Mouse (Mus musculus) liver, adult (tissue): ENCODE measurements around the gene Slain1.

Experiments used
- GATA4 ChIP-seq: IDR thresholded peaks from 2 replicates; pipeline ENCODE4 v1.6.1; 2014; ENCODE audit warnings: mild to moderate bottlenecking, low read length; ENCODE audit not compliant: insufficient replicate concordance

The Slain1 gene

DNA sequence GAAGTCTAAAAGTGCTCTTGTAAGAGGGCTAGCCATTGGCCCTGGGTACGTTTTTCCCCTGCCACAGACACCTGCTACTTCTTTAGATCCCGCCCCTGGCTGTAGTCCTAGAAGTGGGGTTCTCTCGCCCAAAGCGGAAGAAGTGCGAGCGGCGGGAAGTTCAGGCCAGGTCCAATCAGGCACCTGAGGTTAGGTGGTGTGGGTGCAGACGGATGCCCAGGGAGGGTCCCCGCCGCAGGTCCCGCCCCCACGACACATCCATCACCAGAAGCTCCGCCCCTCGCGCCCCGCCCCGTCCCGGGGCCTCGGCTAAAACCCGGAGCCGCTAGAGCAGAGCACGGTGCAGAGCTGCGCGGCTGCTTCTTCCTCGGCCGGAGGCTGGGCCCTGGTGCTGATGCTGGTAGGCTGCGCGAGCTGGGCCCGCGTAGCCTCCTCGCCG lies at the start of gene Slain1:
Gene Slain1, plus strand, starts transcription at position 333 of the 439 bp plus-strand sequence.
- no peak for TF ChIP-seq GATA4

GRCm38 (mm10) chr14:103608063-103608462 lies 42.0 kb upstream of the Slain1 start:
- TF ChIP-seq GATA4, result no peak

DNA sequence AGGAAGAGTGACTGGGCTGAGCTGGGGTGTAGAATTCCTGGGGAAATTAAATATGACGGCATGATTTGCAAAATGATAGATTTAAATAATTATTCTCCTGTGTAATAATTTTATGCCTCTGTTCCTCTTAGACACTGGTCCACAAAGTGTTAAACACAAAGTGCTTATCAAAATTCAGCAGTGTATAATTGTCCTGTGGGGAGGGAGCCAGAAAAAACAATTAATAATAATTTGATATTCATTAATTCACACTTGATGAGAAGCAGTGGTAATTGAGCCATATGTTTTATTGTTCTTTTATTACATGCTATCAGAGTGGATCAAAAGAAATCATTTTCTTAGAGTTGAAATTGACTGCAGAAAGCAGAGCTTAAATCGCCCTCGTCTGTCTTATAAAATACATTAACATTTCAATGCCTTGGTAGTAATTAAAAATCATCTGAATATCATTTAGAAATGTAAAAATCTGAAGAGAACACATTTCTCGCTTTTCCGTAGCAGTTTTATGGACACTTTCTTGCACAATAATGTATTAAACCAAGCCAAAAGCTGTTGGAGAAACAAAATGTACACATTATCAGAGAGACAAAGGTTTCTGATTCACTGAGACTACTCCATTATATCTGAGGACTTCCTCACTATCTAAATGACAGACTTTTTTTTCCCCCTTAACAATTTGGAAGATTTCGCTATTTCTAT lies 36.3 kb upstream of the Slain1 start:
- no peak for TF ChIP-seq GATA4

DNA sequence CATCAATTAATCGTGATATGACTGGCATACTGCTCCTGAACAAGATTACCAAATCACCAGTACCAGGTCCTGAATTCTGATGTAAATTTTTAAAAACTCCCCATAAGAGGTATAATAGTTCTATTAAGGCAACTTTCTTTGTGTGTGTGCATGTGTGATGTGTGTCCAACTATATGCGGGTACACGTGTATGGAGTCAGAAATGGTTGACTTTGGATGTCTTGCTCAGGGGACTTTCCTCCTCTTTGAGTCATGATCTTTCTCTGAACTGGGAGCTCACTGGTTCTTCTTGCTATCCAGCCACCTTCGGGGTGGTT lies 35.8 kb upstream of the Slain1 start:
- no peak for TF ChIP-seq GATA4

- no peak for TF ChIP-seq GATA4
Observed at GRCm38 (mm10) chr14:103619756-103620155, 30.3 kb upstream of the Slain1 start.

- no peak for TF ChIP-seq GATA4
Observed at GRCm38 (mm10) chr14:103621207-103621606, 28.8 kb upstream of the Slain1 start.

GRCm38 (mm10) chr14:103626100-103626499 lies 23.9 kb upstream of the Slain1 start:
- no peak for TF ChIP-seq GATA4

- no peak for TF ChIP-seq GATA4
Observed at GRCm38 (mm10) chr14:103629639-103630364, 20.2 kb upstream of the Slain1 start.

DNA sequence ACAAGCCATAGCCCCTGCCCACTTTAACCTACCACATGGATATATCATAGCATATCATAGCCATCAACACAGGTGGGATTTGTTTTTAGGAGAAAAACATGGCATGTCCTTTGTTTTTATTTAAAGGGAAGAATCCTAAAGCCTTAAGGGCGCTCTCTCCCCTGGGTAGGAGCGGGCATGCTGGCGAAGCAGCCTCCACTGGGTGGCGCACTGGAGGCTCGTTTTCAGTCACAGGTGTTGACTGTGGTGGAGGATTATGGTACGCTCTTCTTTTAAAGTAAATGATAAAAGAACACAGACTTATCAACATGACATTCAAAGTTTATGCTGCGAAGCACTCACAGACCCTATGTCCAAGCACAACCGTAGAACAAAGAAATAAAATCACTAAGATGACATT lies 19.5 kb upstream of the Slain1 start:
- TF ChIP-seq GATA4, result no peak

DNA sequence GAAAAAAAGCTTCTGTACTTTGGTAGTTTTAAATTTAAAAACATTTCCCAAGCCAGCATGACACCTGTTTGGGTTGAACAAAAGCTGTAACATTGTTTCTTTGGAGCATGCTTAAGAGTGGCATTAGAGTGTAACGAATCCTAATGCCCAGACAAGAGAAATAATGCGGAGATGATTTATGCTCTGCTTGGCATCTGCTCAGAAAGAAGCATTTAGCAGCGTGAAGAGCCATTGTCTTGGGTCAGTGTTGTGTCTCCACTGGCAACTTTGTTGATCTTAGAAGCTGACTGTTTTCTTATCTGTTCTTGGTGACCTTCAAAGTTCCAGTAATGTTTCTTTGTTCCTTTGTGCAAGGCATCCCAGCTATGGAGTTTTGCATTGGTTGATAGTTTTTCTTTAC lies 6.1 kb upstream of the Slain1 start:
- no peak for TF ChIP-seq GATA4

GRCm38 (mm10) chr14:103647981-103648380 lies 2.0 kb upstream of the Slain1 start:
- no peak for TF ChIP-seq GATA4

GRCm38 (mm10) chr14:103648623-103649255 lies 1.3 kb upstream of the Slain1 start:
- TF ChIP-seq GATA4, result no peak

- TF ChIP-seq GATA4, result no peak
Observed at GRCm38 (mm10) chr14:103649302-103649701, 726 bp upstream of the Slain1 start.

GRCm38 (mm10) chr14:103650413-103651101 lies 529 bp downstream of the Slain1 start:
- no peak for TF ChIP-seq GATA4

- no peak for TF ChIP-seq GATA4
Observed at GRCm38 (mm10) chr14:103651106-103651505, 1.1 kb downstream of the Slain1 start.

DNA sequence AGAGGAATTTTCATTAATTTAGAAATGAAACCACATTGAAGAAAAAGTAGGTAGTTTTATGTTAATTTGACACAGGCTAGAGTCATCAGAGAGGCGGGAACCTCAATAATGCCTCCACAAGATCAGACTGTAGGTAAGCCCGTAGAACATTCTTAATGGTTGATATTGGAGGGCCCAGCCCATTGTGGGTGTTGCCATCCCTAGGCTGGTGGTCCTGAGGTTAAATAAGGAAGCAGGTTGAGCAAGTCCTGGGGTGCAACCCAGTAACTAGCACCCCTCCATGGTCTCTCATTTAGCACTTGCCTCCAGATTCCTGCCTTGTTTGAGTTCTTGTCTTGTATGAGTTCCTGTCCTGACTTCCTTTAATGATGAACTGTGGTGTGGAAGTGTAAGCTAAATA lies 1.5 kb downstream of the Slain1 start:
- TF ChIP-seq GATA4, result no peak
